Mouse (Mus musculus) embryonic facial prominence, embryonic 15.5 days (tissue): ENCODE data around the gene Gsc. TPM values are rescaled to one million over a fixed set of nuclear protein-coding genes. Genes with fewer than 3 reads are reported as not detected.
A peak's percentile ranks its signal among the peaks of the same experiment; 100 is the strongest.
"Not testable (repeated sequence)": the region's sequence is repeated elsewhere in the genome, so short reads cannot be mapped to it uniquely, and the experiment has no call there.

Experiments
- ATAC-seq: fragments of 200-750 bp; cut with Nextera tagmentation; 2 replicates; pipeline ENCODE4 v1.8.0; 2017; ENCODE audit warnings: low read depth, moderate TSS enrichment; ENCODE audit not compliant: insufficient number of reproducible peaks, low FRiP score, low TSS enrichment
- H3K27ac ChIP-seq: fragments of 300-500 bp; sonication (generic); replicated peaks from 2 replicates; pipeline ENCODE4 v1.5.1; 2015; ENCODE audit warnings: mild to moderate bottlenecking, inconsistent platforms
- H3K27me3 ChIP-seq: fragments of 300-500 bp; sonication (generic); 2 replicates; pipeline ENCODE4 v1.6.1; 2015; ENCODE audit warnings: inconsistent platforms
- H3K36me3 ChIP-seq: fragments of 300-500 bp; sonication (generic); 2 replicates; pipeline ENCODE4 v1.6.1; 2015; ENCODE audit warnings: mild to moderate bottlenecking, inconsistent platforms
- H3K4me1 ChIP-seq: fragments of 300-500 bp; sonication (generic); 2 replicates; pipeline ENCODE4 v1.6.1; 2015; ENCODE audit warnings: inconsistent platforms
- H3K4me2 ChIP-seq: fragments of 300-500 bp; sonication (generic); replicated peaks from 2 replicates; pipeline ENCODE4 v1.6.1; 2015; ENCODE audit warnings: mild to moderate bottlenecking, inconsistent platforms
- H3K4me3 ChIP-seq: fragments of 300-500 bp; sonication (generic); replicated peaks from 2 replicates; pipeline ENCODE4 v1.5.1; 2015; ENCODE audit warnings: mild to moderate bottlenecking, inconsistent platforms
- H3K9ac ChIP-seq: fragments of 300-500 bp; sonication (generic); 2 replicates; pipeline ENCODE4 v1.6.1; 2015; ENCODE audit warnings: inconsistent platforms
- H3K9me3 ChIP-seq: fragments of 300-500 bp; sonication (generic); replicated peaks from 2 replicates; pipeline ENCODE4 v1.6.1; 2016; ENCODE audit warnings: inconsistent platforms
- WGBS: fragments of 180-500 bp; shearing (Covaris S2); methylation state at CpG from one replicate; pipeline ENCODE4 v1.1.7; 2015; 5-methylcytosine and 5-hydroxymethylcytosine counted together
- polyA plus RNA-seq: library from polyadenylated mRNA; unstranded; fragments of >200 nt; fragmentation: Nextera tagmentation; extraction: Ambion mirVana; gene quantifications from 2 replicates; pipeline ENCODE4 v1.2.1, GENCODE M21; 2015

Gene Gsc
- polyA plus RNA-seq, 1 experiment from 2014 or later = 13.8 TPM

DNA sequence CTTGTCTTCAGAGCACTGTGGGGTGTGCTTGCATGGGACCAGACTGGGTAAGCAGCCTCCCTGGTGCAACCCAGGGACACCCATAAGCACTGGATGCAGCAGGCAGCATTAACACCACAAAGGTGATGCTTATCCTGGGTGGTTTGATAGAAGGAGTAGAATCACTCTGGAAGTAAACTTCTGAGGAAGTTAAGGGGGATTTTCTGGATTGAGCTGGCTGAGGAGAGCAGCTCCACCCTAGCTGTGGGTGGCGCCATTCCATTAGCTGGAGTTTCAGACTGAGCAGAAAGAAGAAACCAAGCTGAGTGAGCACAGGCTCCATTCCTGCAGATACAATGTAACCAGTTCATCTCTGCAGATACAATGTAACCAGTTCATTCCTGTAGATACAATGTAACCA lies 20.1 kb downstream of the Gsc start:
- H3K36me3 ChIP-seq = no peaks in the 10 kb centered on the region
- ATAC-seq = no peak
- H3K9me3 ChIP-seq = no peaks in the 10 kb centered on the region
- no peak overlapping the region for H3K9ac ChIP-seq
- no peak overlapping the region for H3K4me2 ChIP-seq
- H3K4me1 ChIP-seq = peaks cover 8% of the 10 kb centered on the region
- H3K27ac ChIP-seq = no peak overlapping the region
- H3K4me3 ChIP-seq = no peak overlapping the region
- 0 out of 2 replicates have a peak, but pooled peaks cover 4% of the 10 kb centered on the region for H3K27me3 ChIP-seq
- 48% methylated on average over 1 of the region's 1 CpGs for WGBS

DNA sequence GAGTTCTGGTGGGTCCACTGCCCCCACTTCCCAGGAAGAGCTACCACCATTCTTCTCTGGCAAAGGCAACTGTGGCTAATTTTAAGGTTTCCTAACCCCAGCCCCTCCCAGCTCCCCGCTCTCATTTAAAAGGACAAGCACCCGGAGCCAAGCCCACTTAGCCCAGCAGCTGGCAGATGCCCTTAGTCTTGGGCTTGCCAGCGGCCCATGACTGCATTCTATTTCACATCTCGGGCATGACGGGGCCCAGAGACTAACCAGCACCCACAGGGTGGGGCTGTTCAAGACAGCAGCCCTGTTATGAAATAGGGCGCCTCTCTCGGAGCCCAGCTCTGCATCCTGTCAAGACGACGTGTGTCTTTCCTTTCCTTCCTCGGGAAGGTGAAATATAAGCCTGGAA lies 22.9 kb downstream of the Gsc start:
- no peak overlapping the region for H3K4me3 ChIP-seq
- peaks cover 13% of the 10 kb centered on the region for H3K4me1 ChIP-seq
- WGBS = 43% methylated on average over 10 of the region's 10 CpGs
- no peaks in the 10 kb centered on the region for H3K9me3 ChIP-seq
- 0 out of 2 replicates have a peak, but pooled peaks cover 4% of the 10 kb centered on the region for H3K27me3 ChIP-seq
- ATAC-seq = peak; percentile 75
- no peaks in the 10 kb centered on the region for H3K36me3 ChIP-seq
- no peak overlapping the region for H3K9ac ChIP-seq
- H3K27ac ChIP-seq = no peak overlapping the region
- H3K4me2 ChIP-seq = no peak overlapping the region

DNA sequence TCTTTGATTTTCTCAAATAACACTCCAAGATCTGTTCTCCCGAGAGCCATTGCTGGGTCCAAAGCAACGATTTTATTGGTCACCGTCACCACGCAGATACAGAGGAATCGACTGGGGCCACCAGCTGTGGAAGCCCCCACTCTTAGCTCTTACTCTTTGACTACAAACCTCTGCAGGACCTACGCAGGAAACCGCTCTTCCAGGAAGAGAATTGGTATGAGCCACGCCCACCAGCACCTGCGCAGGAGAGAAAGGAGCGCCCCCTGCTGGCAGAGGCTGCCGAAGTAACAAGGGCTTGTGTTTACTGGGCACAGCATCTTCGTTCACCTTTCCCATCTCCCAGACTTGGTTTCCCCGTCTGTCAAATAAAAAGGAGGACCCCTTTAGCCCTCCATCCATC lies 25.0 kb downstream of the Gsc start:
- Histone ChIP-seq H3K27me3 (0 out of 2 replicates have a peak, but pooled peaks cover 4% of the 10 kb centered on the region), H3K4me1 (peaks cover 13% of the 10 kb centered on the region), H3K4me2 (no peak overlapping the region), H3K36me3 (no peaks in the 10 kb centered on the region), H3K4me3 (no peak overlapping the region), H3K9ac (no peak overlapping the region), H3K27ac (no peak overlapping the region), H3K9me3 (no peaks in the 10 kb centered on the region)
- no peak for ATAC-seq
- 36% methylated on average over 13 of the region's 13 CpGs for WGBS

DNA sequence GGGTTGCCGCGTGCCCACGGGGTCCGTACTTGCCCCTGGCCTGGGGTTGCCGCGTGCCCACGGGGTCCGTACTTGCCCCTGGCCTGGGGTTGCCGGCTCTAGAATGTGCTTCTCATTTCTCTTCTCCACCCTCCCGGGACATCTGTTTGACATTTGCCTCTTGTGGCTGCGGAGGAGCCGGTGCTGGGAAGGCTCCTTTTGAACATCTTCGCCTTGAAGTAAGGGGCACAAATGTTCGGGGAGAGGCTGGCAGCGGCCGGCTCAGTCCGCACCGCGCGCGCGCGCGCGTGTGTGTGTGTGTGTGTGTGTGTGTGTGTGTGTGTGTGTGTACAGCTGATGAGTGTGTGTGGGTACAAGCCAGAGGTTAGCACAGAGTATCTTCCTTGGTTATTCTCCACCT lies 26.1 kb downstream of the Gsc start:
- ATAC-seq, H3K27ac ChIP-seq, H3K4me3 ChIP-seq, H3K9me3 ChIP-seq, H3K27me3 ChIP-seq, H3K9ac ChIP-seq, H3K36me3 ChIP-seq: not testable (repeated sequence)
- 51% methylated on average over 25 of the region's 25 CpGs for WGBS
- Histone ChIP-seq H3K4me1 (peaks cover 13% of the 10 kb centered on the region), H3K4me2 (peak overlapping the region; percentile 33)

DNA sequence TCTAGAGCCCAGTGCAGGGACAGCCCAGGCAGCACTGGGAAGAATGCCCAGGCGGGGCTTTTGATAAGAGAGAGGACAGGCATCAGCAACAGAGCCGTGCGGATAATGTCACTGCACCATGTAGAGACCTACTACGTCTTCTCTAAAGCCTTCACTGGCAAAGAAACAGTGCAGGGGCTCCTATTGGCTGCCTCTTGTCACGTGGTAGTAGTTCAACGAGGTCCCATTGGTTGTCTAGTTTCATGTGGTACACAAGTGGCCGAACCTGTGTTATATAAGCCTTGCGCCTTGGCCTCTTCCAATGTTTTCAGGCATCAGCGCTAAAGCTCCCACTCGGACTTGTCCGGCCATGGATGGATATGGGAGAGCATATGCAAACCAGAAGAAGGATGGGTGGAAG lies 29.4 kb downstream of the Gsc start:
- no peak for ATAC-seq
- H3K27me3 ChIP-seq = peaks cover 7% of the 10 kb centered on the region
- H3K4me3 ChIP-seq = no peak overlapping the region
- H3K27ac ChIP-seq = no peak overlapping the region
- no peak overlapping the region for H3K4me2 ChIP-seq
- WGBS = 90% methylated on average over 11 of the region's 11 CpGs
- H3K4me1 ChIP-seq = peaks cover 11% of the 10 kb centered on the region
- no peak overlapping the region for H3K9ac ChIP-seq
- no peaks in the 10 kb centered on the region for H3K9me3 ChIP-seq
- H3K36me3 ChIP-seq = no peaks in the 10 kb centered on the region

DNA sequence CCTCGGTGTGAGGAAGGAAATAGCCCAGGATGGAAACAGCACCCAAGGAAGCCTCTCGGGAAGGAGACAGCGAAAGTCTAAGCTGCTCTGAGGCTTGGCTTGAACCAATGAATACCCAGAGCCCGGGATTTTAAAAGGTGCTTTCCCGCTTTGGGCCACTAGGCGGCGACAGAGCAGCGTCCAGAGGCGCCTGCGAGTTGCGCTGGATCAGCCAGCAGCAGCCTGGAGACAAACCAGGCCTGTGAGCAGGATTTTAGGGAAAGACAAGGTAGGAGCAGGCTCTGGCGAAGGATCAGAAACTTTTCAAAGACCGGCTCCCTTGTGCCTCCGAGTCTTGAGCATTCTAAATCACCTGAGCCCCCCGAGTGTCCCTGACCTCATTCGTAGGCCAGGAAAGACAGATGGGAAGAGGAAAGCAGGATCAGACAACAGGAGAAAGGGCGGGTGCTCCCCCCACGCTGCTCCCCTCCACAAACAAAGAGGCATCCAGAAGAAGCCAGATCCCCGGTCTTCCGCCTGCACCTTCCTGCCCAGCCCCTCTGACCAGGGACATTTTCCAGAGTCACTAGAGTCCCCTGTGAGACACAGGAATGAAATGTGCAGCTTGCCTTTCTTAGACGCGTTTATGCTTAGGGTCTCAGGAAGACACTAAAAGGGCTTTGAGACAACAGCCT lies 32.9 kb downstream of the Gsc start:
- Histone ChIP-seq H3K9ac (no peak overlapping the region), H3K36me3 (no peaks in the 10 kb centered on the region), H3K4me3 (no peak overlapping the region), H3K9me3 (no peaks in the 10 kb centered on the region), H3K4me2 (no peak overlapping the region), H3K27ac (no peak overlapping the region), H3K27me3 (peaks cover 9% of the 10 kb centered on the region), H3K4me1 (peaks cover 7% of the 10 kb centered on the region)
- WGBS = 10% methylated on average over 22 of the region's 22 CpGs
- ATAC-seq = no peak

DNA sequence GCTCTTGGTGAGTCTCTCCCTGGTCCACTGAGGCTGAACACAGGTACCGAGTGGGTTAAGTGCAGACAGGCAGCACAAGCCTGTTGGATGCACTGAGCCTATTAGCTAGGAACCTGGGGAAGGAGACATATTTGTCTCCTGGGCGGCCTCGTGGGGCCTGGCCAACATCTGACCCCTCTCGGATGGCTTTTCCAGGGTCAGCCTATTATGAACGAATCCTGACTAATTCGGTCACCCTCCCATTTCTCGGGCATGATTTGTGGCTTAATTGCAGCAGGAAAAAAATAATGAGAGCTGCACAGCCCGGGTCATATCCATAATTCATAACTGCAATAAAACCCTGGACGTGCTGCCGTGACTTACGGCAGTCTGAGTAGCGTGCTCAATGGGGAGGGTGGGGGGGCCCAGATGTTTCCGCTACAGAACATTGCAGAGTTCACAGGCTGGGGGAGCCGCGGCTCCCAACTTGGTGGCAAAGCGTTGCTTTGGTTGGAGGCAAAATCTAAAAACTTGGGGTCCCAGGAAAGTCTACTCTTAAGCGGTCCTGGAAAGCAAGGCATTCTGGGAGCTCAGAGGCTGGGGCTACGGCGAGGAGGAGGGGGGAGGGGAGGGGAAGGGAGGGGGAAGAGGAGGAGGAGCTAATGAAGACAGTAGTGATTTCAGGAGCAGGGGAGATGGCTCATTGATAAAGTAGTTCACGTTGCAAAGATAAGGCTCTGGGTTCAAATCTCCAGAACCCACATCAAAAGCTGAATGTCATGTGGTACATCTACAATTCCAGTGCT lies 39.0 kb downstream of the Gsc start:
- Histone ChIP-seq H3K27me3 (peaks cover 5% of the 10 kb centered on the region), H3K4me2 (no peak overlapping the region)

DNA sequence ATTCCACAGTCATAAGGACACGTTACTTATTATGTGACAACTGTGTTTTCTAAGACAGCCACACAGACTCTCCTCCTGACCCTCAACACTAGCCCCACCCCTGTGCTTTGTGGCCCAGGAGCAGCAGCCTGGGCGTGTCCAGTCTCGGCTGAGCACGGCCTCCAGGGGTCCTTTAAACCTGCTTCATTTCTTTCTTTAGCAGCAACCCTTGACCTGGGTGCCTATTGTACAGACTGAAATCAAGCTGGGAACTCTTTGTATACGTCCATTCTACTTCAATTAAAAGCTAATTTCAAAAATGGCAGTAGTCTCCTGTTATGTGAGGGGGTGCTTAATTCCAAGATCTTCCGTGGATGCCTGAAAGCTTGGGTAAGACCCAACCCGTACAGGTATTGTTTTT lies 39.9 kb downstream of the Gsc start:
- WGBS = 44% methylated on average over 7 of the region's 7 CpGs
- H3K4me2 ChIP-seq = no peak overlapping the region
- no peak overlapping the region for H3K4me3 ChIP-seq
- ATAC-seq = no peak
- no peaks in the 10 kb centered on the region for H3K9me3 ChIP-seq
- no peak overlapping the region for H3K9ac ChIP-seq
- H3K4me1 ChIP-seq = no peaks in the 10 kb centered on the region; the same call in 1 of the 2 replicates
- no peak overlapping the region for H3K27ac ChIP-seq
- no peaks in the 10 kb centered on the region for H3K27me3 ChIP-seq
- no peaks in the 10 kb centered on the region for H3K36me3 ChIP-seq

More for the DNA sequence above, 39.0 kb downstream of the Gsc start:
- WGBS = 74% methylated on average over 20 of the region's 20 CpGs
- no peaks in the 10 kb centered on the region for H3K9me3 ChIP-seq
- no peak overlapping the region for H3K9ac ChIP-seq
- H3K27ac ChIP-seq = no peak overlapping the region
- ATAC-seq = no peak
- no peak overlapping the region for H3K4me3 ChIP-seq
- H3K36me3 ChIP-seq = no peaks in the 10 kb centered on the region
- no peaks in the 10 kb centered on the region; the same call in 1 of the 2 replicates for H3K4me1 ChIP-seq

DNA sequence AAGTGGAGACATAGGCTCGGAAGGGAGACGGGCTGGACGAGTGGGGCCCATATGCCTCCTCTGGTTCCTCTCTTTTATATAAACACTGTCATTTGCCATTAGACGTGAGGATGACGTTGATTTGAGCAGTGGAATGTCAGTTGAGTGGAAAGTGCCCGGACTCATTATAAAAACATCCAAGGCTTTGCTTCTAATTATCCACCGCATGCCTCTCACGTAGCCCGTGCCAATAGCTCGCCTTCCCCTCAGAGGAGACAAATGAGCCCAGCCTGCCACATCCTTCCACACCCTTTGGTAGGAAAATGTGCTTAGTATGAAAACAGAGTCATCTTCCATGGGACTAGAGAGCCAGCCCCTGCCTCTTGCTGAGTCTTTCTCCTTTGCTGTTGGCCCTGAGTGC lies 41.8 kb downstream of the Gsc start:
- ATAC-seq = 0 out of 2 replicates have a peak, but pooled peaks have one; percentile 12
- no peaks in the 10 kb centered on the region for H3K9me3 ChIP-seq
- peaks cover 3% of the 10 kb centered on the region; the same call in 1 of the 2 replicates for H3K4me1 ChIP-seq
- no peak overlapping the region for H3K4me3 ChIP-seq
- H3K27me3 ChIP-seq = no peaks in the 10 kb centered on the region
- WGBS = 34% methylated on average over 10 of the region's 10 CpGs
- H3K27ac ChIP-seq = 0 out of 2 replicates have a peak overlapping the region, but pooled peaks have one; percentile 9
- H3K36me3 ChIP-seq = no peaks in the 10 kb centered on the region
- no peak overlapping the region for H3K9ac ChIP-seq
- H3K4me2 ChIP-seq = no peak overlapping the region

DNA sequence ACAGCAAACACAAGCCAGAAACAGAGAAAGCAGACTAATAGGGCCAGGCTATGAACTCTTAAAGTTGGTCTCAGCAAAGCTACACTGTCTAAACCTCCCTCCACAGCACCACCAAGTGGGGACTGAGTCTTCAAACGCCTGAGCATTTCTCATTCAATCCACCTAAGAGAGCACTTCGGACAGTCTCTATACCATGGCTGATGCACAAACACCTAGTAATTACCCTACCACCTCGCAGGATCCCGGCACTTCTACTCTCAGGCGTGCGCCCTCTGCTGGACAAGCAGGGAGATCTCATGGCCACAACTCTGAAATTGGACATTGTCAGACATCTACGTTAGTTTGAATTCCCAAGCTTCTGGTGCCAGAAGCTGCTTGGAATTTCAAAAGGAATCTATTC lies 46.2 kb downstream of the Gsc start:
- no peak for ATAC-seq
- H3K4me1 ChIP-seq = peaks cover 3% of the 10 kb centered on the region; the same call in 1 of the 2 replicates
- no peaks in the 10 kb centered on the region for H3K9me3 ChIP-seq
- no peak overlapping the region for H3K4me2 ChIP-seq
- no peaks in the 10 kb centered on the region; the same call in 1 of the 2 replicates for H3K27me3 ChIP-seq
- H3K9ac ChIP-seq = no peak overlapping the region
- H3K4me3 ChIP-seq = no peak overlapping the region
- 6% methylated on average over 7 of the region's 7 CpGs for WGBS
- H3K36me3 ChIP-seq = no peaks in the 10 kb centered on the region
- no peak overlapping the region for H3K27ac ChIP-seq

DNA sequence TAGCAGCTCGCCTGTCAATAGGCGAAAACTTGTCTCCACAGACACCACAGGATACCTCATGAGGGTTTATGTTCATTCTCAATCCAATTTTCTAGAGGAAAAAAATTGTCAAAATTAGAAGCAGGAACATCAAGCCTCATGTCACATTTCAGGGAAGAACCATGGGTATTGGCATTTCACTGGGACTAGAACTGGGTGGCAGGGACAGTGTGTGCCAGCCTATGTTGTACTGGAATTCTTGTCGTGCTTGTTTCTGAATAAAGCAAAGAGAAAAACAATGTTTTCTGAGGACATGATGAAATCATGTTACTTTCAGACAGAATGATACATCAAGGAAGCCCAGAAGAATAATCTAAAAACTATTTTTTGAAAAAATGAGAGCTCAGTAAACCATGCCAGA lies 47.5 kb downstream of the Gsc start:
- H3K27me3 ChIP-seq = no peaks in the 10 kb centered on the region; the same call in 1 of the 2 replicates
- no peak for ATAC-seq
- no peaks in the 10 kb centered on the region for H3K9me3 ChIP-seq
- no peak overlapping the region for H3K4me2 ChIP-seq
- no peak overlapping the region for H3K27ac ChIP-seq
- no peak overlapping the region for H3K9ac ChIP-seq
- 69% methylated on average over 3 of the region's 3 CpGs for WGBS
- no peaks in the 10 kb centered on the region for H3K36me3 ChIP-seq
- H3K4me3 ChIP-seq = no peak overlapping the region
- 0 out of 2 replicates have a peak, but pooled peaks cover 3% of the 10 kb centered on the region for H3K4me1 ChIP-seq
